Mouse (Mus musculus) small intestine, adult 2 months (tissue): ENCODE results near the gene Ffar3. TPM values are rescaled to one million over a fixed set of nuclear protein-coding genes. Genes with fewer than 3 reads are reported as not detected.

Source experiments
- H3K27ac ChIP-seq: fragments of 200-500 bp; 2 replicates; pipeline ENCODE4 v1.5.1; 2012; ENCODE audit warnings: low read depth, low read length, control low read depth, inconsistent platforms; ENCODE audit not compliant: insufficient read depth
- H3K27me3 ChIP-seq: fragments of 200-500 bp; 2 replicates; pipeline ENCODE4 v1.6.1; 2012; ENCODE audit warnings: mild to moderate bottlenecking, moderate library complexity, low read length, inconsistent platforms; ENCODE audit not compliant: control insufficient read depth, insufficient read depth
- H3K36me3 ChIP-seq: fragments of 200-500 bp; 2 replicates; pipeline ENCODE4 v1.6.1; 2012; ENCODE audit warnings: mild to moderate bottlenecking, low read length, control low read depth, inconsistent platforms; ENCODE audit not compliant: control insufficient read depth, insufficient read depth
- H3K4me1 ChIP-seq: fragments of 200-500 bp; 2 replicates; pipeline ENCODE4 v1.6.1; 2012; ENCODE audit warnings: low read length, inconsistent platforms, mixed read lengths; ENCODE audit not compliant: control insufficient read depth, insufficient read depth, insufficient read length
- H3K4me3 ChIP-seq: fragments of 200-500 bp; 2 replicates; pipeline ENCODE4 v1.5.1; 2012; ENCODE audit warnings: low read depth, mild to moderate bottlenecking, control low read depth, inconsistent platforms, low read length, moderate library complexity
- CTCF ChIP-seq: fragments of 200-500 bp; IDR thresholded peaks from 2 replicates; pipeline ENCODE4 v1.5.1; 2012; ENCODE audit warnings: low read depth, mild to moderate bottlenecking, control low read depth, inconsistent platforms, low read length, moderate library complexity, mixed read lengths; ENCODE audit not compliant: insufficient replicate concordance, insufficient read length; ENCODE audit errors: extremely low read depth
- POLR2A ChIP-seq: fragments of 200-500 bp; IDR thresholded peaks from 2 replicates; pipeline ENCODE4 v1.6.1; 2012; ENCODE audit warnings: low read depth, mild to moderate bottlenecking, control low read depth, inconsistent platforms, low read length, moderate library complexity
- WGBS: fragments of 180-500 bp; shearing (Covaris S2); methylation state at CpG from one replicate; pipeline ENCODE4 v1.1.7; 2018; 5-methylcytosine and 5-hydroxymethylcytosine counted together
- polyA plus RNA-seq: library from polyadenylated mRNA; depleted of rRNA; stranded (reverse); fragments of >200 nt; gene quantifications from 2 replicates; pipeline ENCODE4 v1.2.3, GENCODE M21; 2012; rRNA removed

The Ffar3 gene
- polyA plus RNA-seq, 1 experiment: 3.5 TPM

DNA sequence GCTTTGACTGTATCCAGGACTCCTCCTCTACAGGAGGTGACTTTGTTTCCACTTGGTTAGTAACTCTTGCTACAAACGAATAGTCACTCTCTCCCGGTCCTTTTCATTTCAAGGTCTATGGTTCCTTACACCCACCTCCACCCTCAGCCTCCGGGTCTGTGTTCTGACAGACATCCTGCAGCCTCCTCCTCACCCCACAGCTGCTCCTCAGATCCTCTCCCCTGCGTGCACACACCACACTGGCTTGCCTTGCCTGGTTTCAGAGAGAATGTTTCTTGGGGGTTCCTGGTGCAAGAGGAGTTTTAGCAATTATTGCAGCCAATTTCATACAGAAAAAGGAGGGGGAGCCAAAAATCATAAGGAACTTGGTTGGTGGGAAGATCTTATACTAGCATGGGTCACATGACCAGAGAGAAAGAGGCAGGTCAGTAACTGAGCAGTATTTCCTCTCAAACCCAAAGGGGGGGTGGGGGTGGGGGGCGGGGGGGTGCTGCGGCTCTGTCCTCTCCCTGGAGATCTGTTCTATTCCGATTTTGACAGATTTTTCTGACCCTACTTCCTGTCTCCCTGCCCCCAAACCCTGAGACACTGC, 35.0 kb downstream of the Ffar3 start:
- H3K27me3 ChIP-seq: no peaks in the 10 kb centered on the region
- H3K36me3 ChIP-seq: no peaks in the 10 kb centered on the region
- H3K4me1 ChIP-seq: peaks cover 5% of the 10 kb centered on the region
- peak overlapping the region; percentile 38 for H3K4me3 ChIP-seq
- peak overlapping the region; percentile 17; the same call in 1 of the 2 replicates for H3K27ac ChIP-seq
- WGBS: 68% methylated on average over 7 of the region's 7 CpGs
- TF ChIP-seq POLR2A (no peak), CTCF (no peak)

DNA sequence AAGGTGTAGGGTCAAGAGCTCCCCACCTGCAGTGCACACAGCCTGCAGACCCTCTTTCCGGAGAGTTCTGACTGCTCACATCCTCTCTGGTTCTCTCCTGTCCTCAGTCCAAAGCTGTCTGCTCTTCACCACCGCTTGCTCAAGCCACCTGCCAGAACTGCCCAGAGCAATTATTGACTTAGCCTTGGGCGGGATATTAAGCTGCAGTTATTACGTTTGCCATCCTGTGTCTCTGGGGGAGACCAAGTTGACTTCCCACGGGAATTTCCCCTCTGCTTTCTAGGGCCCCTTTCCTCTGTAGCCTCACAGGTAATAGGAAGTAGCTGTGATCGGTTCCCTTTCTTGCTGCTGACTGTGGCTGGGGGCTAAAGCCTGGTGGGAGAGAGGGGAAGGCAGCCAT, 35.8 kb downstream of the Ffar3 start:
- H3K27me3 ChIP-seq: no peaks in the 10 kb centered on the region
- 17% methylated on average over 6 of the region's 6 CpGs for WGBS
- peaks cover 5% of the 10 kb centered on the region for H3K4me1 ChIP-seq
- no peak for TF ChIP-seq CTCF
- no peak for TF ChIP-seq POLR2A
- no peaks in the 10 kb centered on the region for H3K36me3 ChIP-seq
- H3K27ac ChIP-seq: peak overlapping the region; percentile 17; the same call in 1 of the 2 replicates
- peak overlapping the region; percentile 28 for H3K4me3 ChIP-seq

DNA sequence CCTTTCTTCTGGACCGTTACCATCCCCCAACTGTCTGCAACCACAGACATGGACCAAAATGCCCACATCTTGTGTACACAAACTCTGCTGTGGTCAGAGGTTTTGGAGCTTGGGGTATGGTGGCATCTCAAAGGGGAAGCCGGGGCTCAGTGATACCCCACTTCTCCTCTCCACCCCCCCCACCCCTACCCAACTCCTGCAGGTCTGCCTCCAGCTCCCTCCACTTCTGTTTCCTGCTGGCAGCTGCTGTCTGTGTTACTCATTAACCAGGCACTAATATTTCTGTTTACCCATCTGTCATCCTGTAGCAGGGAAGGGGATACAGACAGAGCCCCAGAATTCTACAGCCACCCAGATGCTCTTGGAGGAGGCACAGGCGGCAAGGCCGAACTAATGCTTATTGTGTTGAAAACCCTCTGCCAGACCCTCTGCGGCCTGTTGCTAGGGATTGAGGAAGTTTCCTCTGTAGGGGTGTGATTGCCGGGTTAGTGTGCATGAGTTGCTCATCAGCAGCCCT, 43.6 kb downstream of the Ffar3 start:
- TF ChIP-seq CTCF (no peak), POLR2A (no peak)
- peaks cover 12% of the 10 kb centered on the region; the same call in 1 of the 2 replicates for H3K4me1 ChIP-seq
- peak overlapping the region; percentile 67 for H3K27ac ChIP-seq
- H3K4me3 ChIP-seq: peak overlapping the region; percentile 26; the same call in 1 of the 2 replicates
- H3K36me3 ChIP-seq: no peaks in the 10 kb centered on the region
- 19% methylated on average over 6 of the region's 6 CpGs for WGBS
- H3K27me3 ChIP-seq: no peaks in the 10 kb centered on the region

- Histone ChIP-seq H3K27me3 (no peaks in the 10 kb centered on the region), H3K4me1 (peaks cover 12% of the 10 kb centered on the region; the same call in 1 of the 2 replicates), H3K27ac (peak overlapping the region; percentile 67), H3K4me3 (peak overlapping the region; percentile 26; the same call in 1 of the 2 replicates), H3K36me3 (no peaks in the 10 kb centered on the region)
- 6% methylated on average over 9 of the region's 9 CpGs for WGBS
- TF ChIP-seq POLR2A: no peak
- TF ChIP-seq CTCF: no peak
These were observed 44.2 kb downstream of the Ffar3 start for GRCm38 (mm10) chr7:30811757-30812290.

GRCm38 (mm10) chr7:30810319-30810718, 45.7 kb downstream of the Ffar3 start:
- Histone ChIP-seq H3K4me1 (peaks cover 12% of the 10 kb centered on the region; the same call in 1 of the 2 replicates), H3K36me3 (no peaks in the 10 kb centered on the region), H3K27ac (no peak overlapping the region), H3K27me3 (no peaks in the 10 kb centered on the region), H3K4me3 (no peak overlapping the region)
- WGBS: 77% methylated on average over 6 of the region's 6 CpGs
- TF ChIP-seq POLR2A (no peak), CTCF (peak; percentile 43; the same call in 1 of the 2 replicates)

DNA sequence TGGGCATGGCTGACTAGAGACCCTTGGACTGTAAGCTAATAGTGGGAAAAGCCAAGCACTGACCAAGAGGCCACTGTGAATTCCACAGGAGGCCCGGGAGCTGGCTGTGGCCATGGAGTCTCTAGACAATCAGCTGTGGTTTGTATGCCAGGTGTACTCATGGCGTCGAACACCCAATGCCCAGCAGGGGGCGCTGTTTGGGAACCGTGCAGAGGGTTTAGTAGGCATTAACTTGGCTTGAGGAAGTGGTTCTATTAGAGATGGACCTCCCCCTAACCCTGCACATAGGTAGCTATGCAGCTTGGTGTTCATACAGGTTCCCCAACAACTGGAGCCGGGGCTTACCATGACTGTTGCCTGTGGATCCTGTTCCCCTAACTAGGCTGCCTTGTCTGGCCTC, 50.1 kb downstream of the Ffar3 start:
- no peak overlapping the region for H3K4me3 ChIP-seq
- H3K27ac ChIP-seq: no peak overlapping the region
- peaks cover 2% of the 10 kb centered on the region; the same call in 1 of the 2 replicates for H3K4me1 ChIP-seq
- TF ChIP-seq CTCF: peak; percentile 71; the same call in 1 of the 2 replicates
- TF ChIP-seq POLR2A: no peak
- H3K27me3 ChIP-seq: no peaks in the 10 kb centered on the region
- H3K36me3 ChIP-seq: no peaks in the 10 kb centered on the region
- WGBS: 60% methylated on average over 6 of the region's 6 CpGs

Other genes with a start within 250 kb of the Ffar3 start
- 7.6 and 8.2 TPM in 2 replicates for gene Upk1a, start 243.3 kb downstream of the Ffar3 start, polyA plus RNA-seq
- gene Cox6b1, start 230.0 kb downstream of the Ffar3 start, polyA plus RNA-seq: 459 and 585 TPM in 2 replicates
- 0.11 TPM in 1 of 2 replicates, not detected in the other for gene Etv2, start 220.3 kb downstream of the Ffar3 start, polyA plus RNA-seq
- gene Rbm42, start 205.9 kb downstream of the Ffar3 start, polyA plus RNA-seq: 51.5 and 94.9 TPM in 2 replicates
- 6.0 and 6.4 TPM in 2 replicates for gene Haus5, start 191.2 kb downstream of the Ffar3 start, polyA plus RNA-seq
- gene Pmis2, start 184.6 kb downstream of the Ffar3 start, polyA plus RNA-seq: not detected in 2 replicates
- 1.1 and 6.1 TPM in 2 replicates for gene 2200002J24Rik, start 157.3 kb downstream of the Ffar3 start, polyA plus RNA-seq
- 0.37 and 1.2 TPM in 2 replicates for gene Atp4a, start 144.0 kb downstream of the Ffar3 start, polyA plus RNA-seq
- gene Tmem147, start 126.6 kb downstream of the Ffar3 start, polyA plus RNA-seq: 181 and 200 TPM in 2 replicates
- gene Gapdhs, start 112.5 kb downstream of the Ffar3 start, polyA plus RNA-seq: not detected in 2 replicates
- 0.23 and 0.27 TPM in 2 replicates for gene Sbsn, start 104.7 kb downstream of the Ffar3 start, polyA plus RNA-seq
- gene Dmkn, start 92.4 kb downstream of the Ffar3 start, polyA plus RNA-seq: 1.2 and 2.7 TPM in 2 replicates
- gene Krtdap, start 68.3 kb downstream of the Ffar3 start, polyA plus RNA-seq: not detected in 2 replicates
- gene Ffar2, start 32.4 kb downstream of the Ffar3 start, polyA plus RNA-seq: 9.1 and 9.5 TPM in 2 replicates
- gene Ffar1, start 5.4 kb upstream of the Ffar3 start, polyA plus RNA-seq: 0.66 and 2.2 TPM in 2 replicates
- 4.5 and 9.2 TPM in 2 replicates for gene Cd22, start 24.2 kb upstream of the Ffar3 start, polyA plus RNA-seq
- gene Mag, start 58.7 kb upstream of the Ffar3 start, polyA plus RNA-seq: 0.48 and 0.52 TPM in 2 replicates
- gene Hamp2, start 68.5 kb upstream of the Ffar3 start, polyA plus RNA-seq: 0.76 and 58.9 TPM in 2 replicates
- gene Hamp, start 87.9 kb upstream of the Ffar3 start, polyA plus RNA-seq: 0.65 TPM in 1 of 2 replicates, not detected in the other
- 78.9 and 162 TPM in 2 replicates for gene Usf2, start 100.6 kb upstream of the Ffar3 start, polyA plus RNA-seq
- 267 and 816 TPM in 2 replicates for gene Lsr, start 117.3 kb upstream of the Ffar3 start, polyA plus RNA-seq
- 4.4 and 9.8 TPM in 2 replicates for gene Fam187b, start 117.6 kb upstream of the Ffar3 start, polyA plus RNA-seq
- gene Fxyd5, start 186.3 kb upstream of the Ffar3 start, polyA plus RNA-seq: 24.8 and 31.8 TPM in 2 replicates
- 2.0 and 2.6 TPM in 2 replicates for gene Fxyd7, start 195.3 kb upstream of the Ffar3 start, polyA plus RNA-seq
- 35.6 and 41.4 TPM in 2 replicates for gene Fxyd1, start 201.0 kb upstream of the Ffar3 start, polyA plus RNA-seq
- gene Lgi4, start 203.2 kb upstream of the Ffar3 start, polyA plus RNA-seq: 2.5 and 3.0 TPM in 2 replicates
- gene Fxyd3, start 220.5 kb upstream of the Ffar3 start, polyA plus RNA-seq: 22.7 and 60.7 TPM in 2 replicates